Mouse (Mus musculus): ENCODE measurements at regions not wholly inside any gene's neighbourhood (a gene's known extent, or its start where the extent isn't known, plus 50 kb on each side); places are given as distances from the start of the nearest gene placed in this dataset.

DNA sequence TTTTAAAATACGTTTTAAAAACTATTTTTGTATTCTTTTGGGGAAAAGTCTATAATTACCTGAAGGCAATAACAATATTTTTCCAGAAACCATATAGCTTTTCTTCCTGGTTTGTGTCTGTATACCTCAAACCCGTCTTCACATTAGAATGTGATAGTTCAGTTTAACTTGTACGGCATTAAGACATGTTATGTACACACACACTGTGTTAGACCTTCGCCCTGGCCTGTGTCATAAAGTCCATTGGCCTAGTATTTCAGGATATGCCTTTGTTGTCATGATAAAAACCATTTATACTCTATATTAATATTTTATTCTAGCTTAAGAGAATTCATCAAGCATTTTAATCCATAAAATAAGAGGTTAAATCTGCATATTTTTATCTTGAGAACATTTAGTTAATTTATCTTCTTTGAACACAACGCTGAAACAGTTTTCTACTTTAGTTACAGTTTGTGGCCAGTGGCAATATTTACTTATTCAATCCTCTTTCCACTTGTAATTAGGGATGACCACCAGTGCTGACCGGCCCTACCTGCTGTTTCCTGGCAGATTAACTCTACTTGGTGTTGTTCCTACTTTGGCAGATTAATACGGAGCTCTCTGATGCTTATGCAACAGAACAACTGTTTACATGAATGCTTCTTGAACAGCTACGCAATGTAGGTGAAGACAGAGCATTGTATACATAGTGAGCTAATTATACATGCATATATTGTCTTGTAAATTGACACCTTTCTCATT is 158.6 kb upstream of the Sesn3 start:
- no peak overlapping the region for H3K9ac ChIP-seq (replicated peaks)
- 66% methylated on average over 8 of the region's 8 CpGs for WGBS (ENCODE audit: insufficient replicate concordance)
- H3K4me2 ChIP-seq (ENCODE audit: low read depth, low read length): no peak overlapping the region
- ATAC-seq (no peak), DNase-seq (no peak)
- H3K27me3 ChIP-seq (ENCODE audit: insufficient read depth, low read length): no peaks in the 10 kb centered on the region
- no peaks in the 10 kb centered on the region for H3K36me3 ChIP-seq (replicated peaks; ENCODE audit: insufficient read depth, low read length)
- H3K4me1 ChIP-seq (ENCODE audit: insufficient read depth): no peaks in the 10 kb centered on the region
- TF ChIP-seq EP300 (IDR thresholded peaks at IDR 0.05; ENCODE audit: low read depth) (no peak), CTCF (IDR thresholded peaks at IDR 0.05; ENCODE audit: low read depth) (no peak)
- no peaks in the 10 kb centered on the region for H3K9me3 ChIP-seq (ENCODE audit: low read length)
- H3K4me3 ChIP-seq (ENCODE audit: low read depth, low read length): no peak overlapping the region
- no peak overlapping the region for H3K27ac ChIP-seq (ENCODE audit: low read depth)

- Histone ChIP-seq H3K9ac (replicated peaks) (no peak overlapping the region), H3K27ac (ENCODE audit: low read depth) (no peak overlapping the region), H3K9me3 (ENCODE audit: low read length) (no peaks in the 10 kb centered on the region), H3K36me3 (replicated peaks; ENCODE audit: insufficient read depth, low read length) (no peaks in the 10 kb centered on the region), H3K4me3 (ENCODE audit: low read depth, low read length) (no peak overlapping the region), H3K4me1 (ENCODE audit: insufficient read depth) (no peaks in the 10 kb centered on the region), H3K4me2 (ENCODE audit: low read depth, low read length) (no peak overlapping the region), H3K27me3 (ENCODE audit: insufficient read depth, low read length) (no peaks in the 10 kb centered on the region)
- ATAC-seq (no peak), DNase-seq (no peak)
- TF ChIP-seq EP300 (IDR thresholded peaks at IDR 0.05; ENCODE audit: low read depth) (no peak), CTCF (IDR thresholded peaks at IDR 0.05; ENCODE audit: low read depth) (no peak)
- WGBS (ENCODE audit: insufficient replicate concordance): 69% methylated on average over 5 of the region's 5 CpGs
Measured at GRCm38 (mm10) chr9:14133372-14133771, 141.5 kb upstream of the Sesn3 start.

DNA sequence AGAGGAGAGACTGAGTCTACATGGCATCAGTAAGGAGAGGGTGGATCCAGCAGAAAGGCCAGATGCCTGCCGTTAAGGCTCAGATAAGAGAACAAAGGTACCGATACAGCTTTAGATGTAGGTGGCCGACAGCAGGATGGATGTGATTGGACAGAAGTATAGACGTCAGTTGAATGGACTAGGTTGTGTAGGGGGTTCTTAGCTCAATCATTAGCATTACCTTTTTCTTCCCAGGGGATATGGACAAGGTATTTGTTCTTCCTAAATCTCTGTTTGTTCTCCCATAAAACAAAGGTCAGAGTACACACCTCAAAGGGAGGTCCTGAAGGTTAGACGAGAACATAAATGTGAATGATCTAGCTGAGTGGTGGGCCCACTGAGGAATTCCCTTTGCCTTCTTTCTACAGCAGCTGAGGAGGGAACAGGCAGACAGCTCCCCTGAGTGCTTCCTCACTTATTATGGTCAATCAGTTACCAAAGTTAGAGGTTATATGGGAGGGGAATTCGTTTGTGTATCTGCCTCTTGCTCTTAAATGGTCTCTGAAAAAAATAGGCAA is 139.9 kb upstream of the Sesn3 start:
- ATAC-seq (no peak), DNase-seq (no peak)
- no peaks in the 10 kb centered on the region for H3K36me3 ChIP-seq (replicated peaks; ENCODE audit: insufficient read depth, low read length)
- 48% methylated on average over 6 of the region's 6 CpGs for WGBS (ENCODE audit: insufficient replicate concordance)
- H3K9ac ChIP-seq (replicated peaks): no peak overlapping the region
- H3K4me2 ChIP-seq (ENCODE audit: low read depth, low read length): no peak overlapping the region
- H3K4me3 ChIP-seq (ENCODE audit: low read depth, low read length): no peak overlapping the region
- H3K9me3 ChIP-seq (ENCODE audit: low read length): no peaks in the 10 kb centered on the region
- no peaks in the 10 kb centered on the region for H3K27me3 ChIP-seq (ENCODE audit: insufficient read depth, low read length)
- no peak overlapping the region for H3K27ac ChIP-seq (ENCODE audit: low read depth)
- TF ChIP-seq EP300 (IDR thresholded peaks at IDR 0.05; ENCODE audit: low read depth) (no peak), CTCF (IDR thresholded peaks at IDR 0.05; ENCODE audit: low read depth) (no peak)
- H3K4me1 ChIP-seq (ENCODE audit: insufficient read depth): no peaks in the 10 kb centered on the region

GRCm38 (mm10) chr9:14141321-14141720 is 133.5 kb upstream of the Sesn3 start:
- ATAC-seq (no peak), DNase-seq (no peak)
- no peak overlapping the region for H3K9ac ChIP-seq (replicated peaks)
- TF ChIP-seq CTCF (IDR thresholded peaks at IDR 0.05; ENCODE audit: low read depth) (no peak), EP300 (IDR thresholded peaks at IDR 0.05; ENCODE audit: low read depth) (no peak)
- no peaks in the 10 kb centered on the region for H3K27me3 ChIP-seq (ENCODE audit: insufficient read depth, low read length)
- no peaks in the 10 kb centered on the region for H3K36me3 ChIP-seq (replicated peaks; ENCODE audit: insufficient read depth, low read length)
- H3K4me3 ChIP-seq (ENCODE audit: low read depth, low read length): no peak overlapping the region
- H3K4me2 ChIP-seq (ENCODE audit: low read depth, low read length): no peak overlapping the region
- H3K9me3 ChIP-seq (ENCODE audit: low read length): no peaks in the 10 kb centered on the region
- WGBS (ENCODE audit: insufficient replicate concordance): 81% methylated on average over 4 of the region's 4 CpGs
- no peak overlapping the region for H3K27ac ChIP-seq (ENCODE audit: low read depth)
- no peaks in the 10 kb centered on the region for H3K4me1 ChIP-seq (ENCODE audit: insufficient read depth)

GRCm38 (mm10) chr9:14143988-14144387 is 130.9 kb upstream of the Sesn3 start:
- no peak for TF ChIP-seq EP300 (IDR thresholded peaks at IDR 0.05; ENCODE audit: low read depth)
- no peak for TF ChIP-seq CTCF (IDR thresholded peaks at IDR 0.05; ENCODE audit: low read depth)
- Histone ChIP-seq H3K27me3 (ENCODE audit: insufficient read depth, low read length) (no peaks in the 10 kb centered on the region), H3K4me3 (ENCODE audit: low read depth, low read length) (no peak overlapping the region), H3K9ac (replicated peaks) (no peak overlapping the region), H3K9me3 (ENCODE audit: low read length) (no peaks in the 10 kb centered on the region), H3K4me2 (ENCODE audit: low read depth, low read length) (no peak overlapping the region), H3K36me3 (replicated peaks; ENCODE audit: insufficient read depth, low read length) (no peaks in the 10 kb centered on the region), H3K4me1 (ENCODE audit: insufficient read depth) (no peaks in the 10 kb centered on the region), H3K27ac (ENCODE audit: low read depth) (no peak overlapping the region)
- 33% methylated on average over 2 of the region's 2 CpGs for WGBS (ENCODE audit: insufficient replicate concordance)
- DNase-seq (no peak), ATAC-seq (no peak)

GRCm38 (mm10) chr9:14147088-14147487 is 127.8 kb upstream of the Sesn3 start:
- Histone ChIP-seq H3K27me3 (ENCODE audit: insufficient read depth, low read length) (no peaks in the 10 kb centered on the region), H3K9ac (replicated peaks) (no peak overlapping the region), H3K4me1 (ENCODE audit: insufficient read depth) (no peaks in the 10 kb centered on the region), H3K36me3 (replicated peaks; ENCODE audit: insufficient read depth, low read length) (no peaks in the 10 kb centered on the region), H3K27ac (ENCODE audit: low read depth) (peak overlapping the region; percentile 39; the same call in 1 of the 2 replicates), H3K9me3 (ENCODE audit: low read length) (no peaks in the 10 kb centered on the region), H3K4me3 (ENCODE audit: low read depth, low read length) (no peak overlapping the region), H3K4me2 (ENCODE audit: low read depth, low read length) (no peak overlapping the region)
- no peak for TF ChIP-seq EP300 (IDR thresholded peaks at IDR 0.05; ENCODE audit: low read depth)
- no peak for TF ChIP-seq CTCF (IDR thresholded peaks at IDR 0.05; ENCODE audit: low read depth)
- ATAC-seq (no peak), DNase-seq (peak; percentile 21)
- WGBS (ENCODE audit: insufficient replicate concordance): 42% methylated on average over 7 of the region's 7 CpGs
